Comparison of ENCODE assay signal across 15 mouse cellular contexts in genomic region chr11:71497863-71498262, GRCm38 (mm10).
DNase-seq lines count a peak whose midpoint lies in the region; ATAC-seq and TF ChIP-seq lines count a peak whose summit lies in the region.
"Had no signal": no experiment of that assay in that cellular context is flagged by ENCODE, and none has a peak within 500 bp of the region (broad histone marks: within the 10 kb centered on the region; RNA-seq: fewer than 3 reads in every experiment).

No protein-coding gene starts in this region.

- H3K27ac ChIP-seq in lung, postnatal 0 days (ENCODE audit: low read length), result no peak overlapping the region
- peak overlapping the region; percentile 73 for H3K27ac ChIP-seq in hindbrain, embryonic 12.5 days
- H3K27ac ChIP-seq in midbrain, embryonic 14.5 days (replicated peaks; ENCODE audit: low read depth, low read length), result peak overlapping the region; percentile 60
- H3K27ac ChIP-seq: heart, adult 2 months; liver, embryonic 14.5 days; macrophage had no signal

- no peaks in the 10 kb centered on the region for H3K4me1 ChIP-seq in lung, postnatal 0 days (ENCODE audit: insufficient read depth, low read depth, low read length)
- H3K4me1 ChIP-seq in lung, adult 2 months (ENCODE audit: control insufficient read depth, insufficient read depth, low read length), result no peaks in the 10 kb centered on the region
- H3K4me1 ChIP-seq in hindbrain, embryonic 12.5 days, result peaks cover 17% of the 10 kb centered on the region
- H3K4me1 ChIP-seq in midbrain, embryonic 14.5 days (ENCODE audit: control insufficient read depth, insufficient read depth, low read length), result peaks cover 16% of the 10 kb centered on the region

- WGBS in lung, postnatal 0 days, result 57% methylated on average over 5 of the region's 5 CpGs
- 42% methylated on average over 5 of the region's 5 CpGs for WGBS in lung, adult 2 months
- WGBS in hindbrain, embryonic 12.5 days, result 15% methylated on average over 5 of the region's 5 CpGs
- WGBS in midbrain, embryonic 14.5 days, result 5% methylated on average over 5 of the region's 5 CpGs

- no peaks in the 10 kb centered on the region for H3K36me3 ChIP-seq in lung, postnatal 0 days (ENCODE audit: insufficient read depth, low read length)
- H3K36me3 ChIP-seq in hindbrain, embryonic 12.5 days, result no peaks in the 10 kb centered on the region
- no peaks in the 10 kb centered on the region for H3K36me3 ChIP-seq in midbrain, embryonic 14.5 days (ENCODE audit: control insufficient read depth, insufficient read depth, low read length)

- no peaks in the 10 kb centered on the region for H3K9me3 ChIP-seq in lung, postnatal 0 days (ENCODE audit: low read length)
- no peaks in the 10 kb centered on the region for H3K9me3 ChIP-seq in hindbrain, embryonic 12.5 days (replicated peaks)
- H3K9me3 ChIP-seq in midbrain, embryonic 14.5 days (ENCODE audit: control insufficient read depth, low read length), result no peaks in the 10 kb centered on the region

- no peak overlapping the region for H3K9ac ChIP-seq in lung, postnatal 0 days (replicated peaks; ENCODE audit: low read depth)
- H3K9ac ChIP-seq in hindbrain, embryonic 12.5 days, result no peak overlapping the region
- no peak overlapping the region for H3K9ac ChIP-seq in midbrain, embryonic 14.5 days (replicated peaks; ENCODE audit: low read length)
- H3K9ac ChIP-seq: liver, embryonic 14.5 days had no signal

- peak; percentile 23 for DNase-seq in lung, postnatal 0 days (ENCODE audit: low spot score)
- no peak for DNase-seq in lung, adult 2 months
- DNase-seq in midbrain, embryonic 14.5 days, result peak; percentile 79
- DNase-seq in retina, postnatal 1 day, result peak; percentile 87
- no peak for DNase-seq in thymus, postnatal 14 days
- no peak for DNase-seq in urinary bladder, postnatal 36 days (ENCODE audit: low spot score in 2 of 2)
- DNase-seq in right cerebral cortex, adult 18-20 months, result no peak
- DNase-seq: adrenal gland, postnatal 36 days; cerebellum, adult 11-12 months; heart, adult 2 months; heart, postnatal 14 days had no signal

- H3K27me3 ChIP-seq in lung, postnatal 0 days (replicated peaks; ENCODE audit: insufficient read depth, low read length), result no peaks in the 10 kb centered on the region
- peaks cover 5% of the 10 kb centered on the region; the same call in 1 of the 2 replicates for H3K27me3 ChIP-seq in hindbrain, embryonic 12.5 days
- no peaks in the 10 kb centered on the region for H3K27me3 ChIP-seq in midbrain, embryonic 14.5 days (ENCODE audit: control insufficient read depth, insufficient read depth, low read length)

- TF ChIP-seq CTCF in lung, postnatal 0 days (IDR thresholded peaks at IDR 0.05), result no peak
- TF ChIP-seq CTCF in lung, adult 2 months (IDR thresholded peaks at IDR 0.05; ENCODE audit: insufficient read depth, low read length), result no peak

- ATAC-seq in lung, postnatal 0 days, result peak; percentile 53
- peak; percentile 95 for ATAC-seq in hindbrain, embryonic 12.5 days (ENCODE audit: low FRiP score)
- peak; percentile 66; the same call in 1 of the 2 replicates for ATAC-seq in midbrain, embryonic 14.5 days (ENCODE audit: low FRiP score, low TSS enrichment)
- ATAC-seq: intestine, postnatal 0 days had no signal

- no peak for TF ChIP-seq EP300 in lung, postnatal 0 days (IDR thresholded peaks at IDR 0.05)

- H3K4me3 ChIP-seq in lung, postnatal 0 days (ENCODE audit: low read depth, low read length), result no peak overlapping the region
- H3K4me3 ChIP-seq in lung, adult 2 months (replicated peaks; ENCODE audit: extremely low read depth, low read depth, low read length), result no peak overlapping the region
- no peak overlapping the region for H3K4me3 ChIP-seq in hindbrain, embryonic 12.5 days
- H3K4me3 ChIP-seq in midbrain, embryonic 14.5 days (replicated peaks; ENCODE audit: low read depth, low read length), result no peak overlapping the region
- H3K4me3 ChIP-seq: heart, adult 2 months had no signal

- H3K4me2 ChIP-seq in lung, postnatal 0 days (replicated peaks; ENCODE audit: low read depth, low read length), result no peak overlapping the region
- H3K4me2 ChIP-seq in hindbrain, embryonic 12.5 days (replicated peaks), result no peak overlapping the region
- H3K4me2 ChIP-seq in midbrain, embryonic 14.5 days (ENCODE audit: low read length), result no peak overlapping the region

- TF ChIP-seq POLR2A in lung, adult 2 months (IDR thresholded peaks at IDR 0.05; ENCODE audit: borderline replicate concordance, extremely low read depth, low read depth, low read length), result no peak

Comparison
In these comparisons a context has a peak if more than half of its experiments do, and no peak if none do; other contexts are left out.
1. DNase-seq: peak in lung, postnatal 0 days (single experiment), midbrain, embryonic 14.5 days (single experiment) and retina, postnatal 1 day (single experiment); none in lung, adult 2 months (single experiment), thymus, postnatal 14 days (single experiment), urinary bladder, postnatal 36 days (0 of 2) and right cerebral cortex, adult 18-20 months (single experiment).
2. Peak in every context shown above with its lines, with median percentiles within 50 percentile points of each other: ATAC-seq.